Mouse (Mus musculus): ENCODE results near the gene Atg9b.
A peak's percentile ranks its signal among the peaks of the same experiment; 100 is the strongest.

The Atg9b gene

GRCm38 (mm10) chr5:24380499-24380898 lies 11.4 kb downstream of the Atg9b start:
- no peak for DNase-seq (ENCODE audit: low spot score)

- no peak for DNase-seq (ENCODE audit: low spot score)
Measured at GRCm38 (mm10) chr5:24379501-24379900, 12.4 kb downstream of the Atg9b start.

- DNase-seq (ENCODE audit: low spot score): no peak
Measured at GRCm38 (mm10) chr5:24378700-24379099, 13.2 kb downstream of the Atg9b start.

- no peak for DNase-seq (ENCODE audit: low spot score)
Measured at GRCm38 (mm10) chr5:24374666-24375328, 17.1 kb downstream of the Atg9b start.

- no peak for DNase-seq (ENCODE audit: low spot score)
Measured at GRCm38 (mm10) chr5:24374216-24374615, 17.7 kb downstream of the Atg9b start.

GRCm38 (mm10) chr5:24373807-24374206 lies 18.1 kb downstream of the Atg9b start:
- no peak for DNase-seq (ENCODE audit: low spot score)

GRCm38 (mm10) chr5:24369767-24370166 lies 22.2 kb downstream of the Atg9b start:
- no peak for DNase-seq (ENCODE audit: low spot score)

- DNase-seq (ENCODE audit: low spot score): no peak
Measured at GRCm38 (mm10) chr5:24366426-24366825, 25.5 kb downstream of the Atg9b start.

GRCm38 (mm10) chr5:24365528-24365927 lies 26.4 kb downstream of the Atg9b start:
- DNase-seq (ENCODE audit: low spot score): no peak

GRCm38 (mm10) chr5:24364963-24365362 lies 27.0 kb downstream of the Atg9b start:
- DNase-seq (ENCODE audit: low spot score): no peak

GRCm38 (mm10) chr5:24364508-24364907 lies 27.4 kb downstream of the Atg9b start, which contains the start of gene Nos3:
Gene Nos3 (plus strand): TSS chr5:24364810.
- no peak for DNase-seq (ENCODE audit: low spot score)

GRCm38 (mm10) chr5:24364061-24364460 lies 27.9 kb downstream of the Atg9b start:
- no peak for DNase-seq (ENCODE audit: low spot score)

- no peak for DNase-seq (ENCODE audit: low spot score)
Measured at GRCm38 (mm10) chr5:24363467-24363866, 28.5 kb downstream of the Atg9b start.

GRCm38 (mm10) chr5:24360792-24361454 lies 31.0 kb downstream of the Atg9b start:
- DNase-seq (ENCODE audit: low spot score): peak; percentile 66

GRCm38 (mm10) chr5:24357461-24357860 lies 34.5 kb downstream of the Atg9b start:
- DNase-seq (ENCODE audit: low spot score): no peak

- no peak for DNase-seq (ENCODE audit: low spot score)
Measured at GRCm38 (mm10) chr5:24356764-24357163, 35.2 kb downstream of the Atg9b start.

- DNase-seq (ENCODE audit: low spot score): no peak
Measured at GRCm38 (mm10) chr5:24353327-24353726, 38.6 kb downstream of the Atg9b start.

- DNase-seq (ENCODE audit: low spot score): no peak
Measured at GRCm38 (mm10) chr5:24352251-24352859, 39.6 kb downstream of the Atg9b start.

- DNase-seq (ENCODE audit: low spot score): peak; percentile 68
Measured at GRCm38 (mm10) chr5:24351701-24352171, 40.2 kb downstream of the Atg9b start.

- no peak for DNase-seq (ENCODE audit: low spot score)
Measured at GRCm38 (mm10) chr5:24351278-24351677, 40.7 kb downstream of the Atg9b start, which contains the start of gene Kcnh2. Gene Kcnh2 (minus strand): TSS chr5:24351604.

- DNase-seq (ENCODE audit: low spot score): no peak
Measured at GRCm38 (mm10) chr5:24350531-24351250, 41.3 kb downstream of the Atg9b start.

GRCm38 (mm10) chr5:24350073-24350472 lies 41.9 kb downstream of the Atg9b start:
- no peak for DNase-seq (ENCODE audit: low spot score)
